Mouse (Mus musculus) heart, embryonic 15.5 days (tissue): ENCODE data around the gene Ssna1. TPM values are rescaled to one million over a fixed set of nuclear protein-coding genes. Genes with fewer than 3 reads are reported as not detected.

Source experiments
- ATAC-seq: fragments of 200-750 bp; cut with Nextera tagmentation; replicated peaks from 2 replicates; pipeline ENCODE4 v1.8.0; 2017; ENCODE audit warnings: low read depth, moderate TSS enrichment; ENCODE audit not compliant: insufficient number of reproducible peaks, insufficient read depth, low FRiP score
- H3K27ac ChIP-seq: fragments of 300-500 bp; sonication (generic); 2 replicates; pipeline ENCODE4 v1.5.1; 2015; ENCODE audit warnings: mild to moderate bottlenecking, inconsistent platforms
- H3K27me3 ChIP-seq: fragments of 300-500 bp; sonication (generic); 2 replicates; pipeline ENCODE4 v1.6.1; 2015; ENCODE audit warnings: inconsistent platforms
- H3K36me3 ChIP-seq: fragments of 300-500 bp; sonication (generic); 2 replicates; pipeline ENCODE4 v1.6.1; 2015; ENCODE audit warnings: mild to moderate bottlenecking, inconsistent platforms
- H3K4me1 ChIP-seq: fragments of 300-500 bp; sonication (generic); replicated peaks from 2 replicates; pipeline ENCODE4 v1.6.1; 2015; ENCODE audit warnings: inconsistent platforms
- H3K4me2 ChIP-seq: fragments of 300-500 bp; sonication (generic); 2 replicates; pipeline ENCODE4 v1.6.1; 2015; ENCODE audit warnings: inconsistent platforms, mild to moderate bottlenecking, moderate library complexity
- H3K4me3 ChIP-seq: fragments of 300-500 bp; sonication (generic); 2 replicates; pipeline ENCODE4 v1.5.1; 2015; ENCODE audit warnings: mild to moderate bottlenecking, inconsistent platforms
- H3K9ac ChIP-seq: fragments of 300-500 bp; sonication (generic); 2 replicates; pipeline ENCODE4 v1.6.1; 2015; ENCODE audit warnings: mild to moderate bottlenecking, inconsistent platforms
- H3K9me3 ChIP-seq: fragments of 300-500 bp; sonication (generic); replicated peaks from 2 replicates; pipeline ENCODE4 v1.6.1; 2016; ENCODE audit warnings: inconsistent platforms
- WGBS: fragments of 180-500 bp; shearing (Covaris S2); methylation state at CpG from one replicate; pipeline ENCODE4 v1.1.7; 2015; ENCODE audit warnings: mixed read lengths; 5-methylcytosine and 5-hydroxymethylcytosine counted together
- polyA plus RNA-seq: library from polyadenylated mRNA; unstranded; fragments of >200 nt; fragmentation: Nextera tagmentation; extraction: Ambion mirVana; gene quantifications from 2 replicates; pipeline ENCODE4 v1.2.1, GENCODE M21; 2015

The Ssna1 gene
- polyA plus RNA-seq, 1 experiment from 2014 or later, result 137 TPM

GRCm38 (mm10) chr2:25227406-25227805, 44.8 kb downstream of the Ssna1 start:
- H3K27ac ChIP-seq, result no peak overlapping the region
- no peaks in the 10 kb centered on the region for H3K9me3 ChIP-seq
- H3K27me3 ChIP-seq, result peaks cover 23% of the 10 kb centered on the region
- no peak for ATAC-seq
- H3K9ac ChIP-seq, result no peak overlapping the region
- no peak overlapping the region for H3K4me2 ChIP-seq
- peaks cover 25% of the 10 kb centered on the region for H3K4me1 ChIP-seq
- WGBS, result 86% methylated on average over 4 of the region's 4 CpGs
- H3K4me3 ChIP-seq, result no peak overlapping the region
- no peaks in the 10 kb centered on the region for H3K36me3 ChIP-seq

DNA sequence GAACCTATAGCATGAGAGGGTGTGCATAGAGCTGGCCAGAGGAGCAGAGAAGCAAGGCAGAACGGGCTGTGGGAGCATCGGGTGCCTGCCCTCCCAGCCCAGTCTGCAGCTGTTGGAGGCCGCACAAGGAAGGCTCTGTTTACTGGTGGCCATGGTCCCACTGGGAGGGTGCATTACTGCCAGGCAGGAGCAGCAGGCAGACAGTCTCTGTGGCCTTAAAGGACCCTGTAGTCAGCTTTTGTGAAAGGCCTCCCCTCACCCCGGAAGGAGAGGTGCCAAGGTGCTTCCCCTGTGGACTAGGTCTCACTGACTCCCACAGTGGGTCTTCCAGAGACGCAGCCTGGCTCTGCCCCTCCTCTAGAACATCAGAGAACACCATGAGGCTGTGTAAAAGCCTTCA, 45.4 kb downstream of the Ssna1 start:
- Histone ChIP-seq H3K9ac (no peak overlapping the region), H3K9me3 (no peaks in the 10 kb centered on the region), H3K4me3 (no peak overlapping the region), H3K27me3 (peaks cover 22% of the 10 kb centered on the region), H3K4me2 (no peak overlapping the region), H3K36me3 (peaks cover 2% of the 10 kb centered on the region; the same call in 1 of the 2 replicates), H3K27ac (no peak overlapping the region), H3K4me1 (peaks cover 25% of the 10 kb centered on the region)
- no peak for ATAC-seq
- 79% methylated on average over 5 of the region's 5 CpGs for WGBS

GRCm38 (mm10) chr2:25225811-25226379, 46.3 kb downstream of the Ssna1 start:
- 0 out of 2 replicates have a peak overlapping the region, but pooled peaks have one; percentile 61 for H3K9ac ChIP-seq
- H3K36me3 ChIP-seq, result peaks cover 11% of the 10 kb centered on the region; the same call in 1 of the 2 replicates
- H3K27ac ChIP-seq, result peak overlapping the region; percentile 98
- H3K27me3 ChIP-seq, result peaks cover 16% of the 10 kb centered on the region
- peak overlapping the region; percentile 61 for H3K4me2 ChIP-seq
- peaks cover 25% of the 10 kb centered on the region for H3K4me1 ChIP-seq
- ATAC-seq, result no peak
- peak overlapping the region; percentile 55 for H3K4me3 ChIP-seq
- WGBS, result 70% methylated on average over 8 of the region's 8 CpGs
- no peaks in the 10 kb centered on the region for H3K9me3 ChIP-seq

GRCm38 (mm10) chr2:25224766-25225752, 47.2 kb downstream of the Ssna1 start:
- ATAC-seq, result peak; percentile 94
- Histone ChIP-seq H3K27ac (peak overlapping the region; percentile 98), H3K9ac (peak overlapping the region; percentile 61), H3K4me3 (peak overlapping the region; percentile 55), H3K36me3 (peaks cover 11% of the 10 kb centered on the region; the same call in 1 of the 2 replicates), H3K4me2 (peak overlapping the region; percentile 61), H3K9me3 (no peaks in the 10 kb centered on the region), H3K27me3 (peaks cover 8% of the 10 kb centered on the region; the same call in 1 of the 2 replicates), H3K4me1 (peaks cover 25% of the 10 kb centered on the region)
- WGBS, result 2% methylated on average over 41 of the region's 41 CpGs

DNA sequence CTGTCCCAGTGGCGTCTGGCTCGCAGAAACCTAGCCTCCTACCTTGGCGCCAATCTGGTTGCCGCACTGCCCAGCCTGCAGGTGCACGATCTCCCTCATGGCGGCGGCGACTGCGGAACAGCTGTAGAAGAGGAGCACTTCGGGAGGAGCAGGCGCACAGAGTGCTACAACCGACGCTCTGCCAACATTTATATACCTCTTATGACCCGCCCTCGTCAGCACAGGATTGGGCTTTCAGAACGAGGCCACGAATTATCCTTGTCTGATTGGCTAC, 47.8 kb downstream of the Ssna1 start, which contains the start of gene Tubb4b:
TSS of gene Tubb4b (minus strand) at position 211 of the 274 bp plus-strand sequence.
- WGBS, result 0% methylated on average over 17 of the region's 17 CpGs
- Histone ChIP-seq H3K36me3 (peaks cover 11% of the 10 kb centered on the region; the same call in 1 of the 2 replicates), H3K9me3 (no peaks in the 10 kb centered on the region), H3K9ac (peak within 1 kb of the TSS; percentile 76), H3K4me3 (peak within 1 kb of the TSS; percentile 73), H3K27me3 (0 out of 2 replicates have a peak, but pooled peaks cover 2% of the 10 kb centered on the region), H3K4me2 (peak within 1 kb of the TSS; percentile 85), H3K4me1 (peaks cover 25% of the 10 kb centered on the region), H3K27ac (peak within 1 kb of the TSS; percentile 98)
- ATAC-seq, result no peak

DNA sequence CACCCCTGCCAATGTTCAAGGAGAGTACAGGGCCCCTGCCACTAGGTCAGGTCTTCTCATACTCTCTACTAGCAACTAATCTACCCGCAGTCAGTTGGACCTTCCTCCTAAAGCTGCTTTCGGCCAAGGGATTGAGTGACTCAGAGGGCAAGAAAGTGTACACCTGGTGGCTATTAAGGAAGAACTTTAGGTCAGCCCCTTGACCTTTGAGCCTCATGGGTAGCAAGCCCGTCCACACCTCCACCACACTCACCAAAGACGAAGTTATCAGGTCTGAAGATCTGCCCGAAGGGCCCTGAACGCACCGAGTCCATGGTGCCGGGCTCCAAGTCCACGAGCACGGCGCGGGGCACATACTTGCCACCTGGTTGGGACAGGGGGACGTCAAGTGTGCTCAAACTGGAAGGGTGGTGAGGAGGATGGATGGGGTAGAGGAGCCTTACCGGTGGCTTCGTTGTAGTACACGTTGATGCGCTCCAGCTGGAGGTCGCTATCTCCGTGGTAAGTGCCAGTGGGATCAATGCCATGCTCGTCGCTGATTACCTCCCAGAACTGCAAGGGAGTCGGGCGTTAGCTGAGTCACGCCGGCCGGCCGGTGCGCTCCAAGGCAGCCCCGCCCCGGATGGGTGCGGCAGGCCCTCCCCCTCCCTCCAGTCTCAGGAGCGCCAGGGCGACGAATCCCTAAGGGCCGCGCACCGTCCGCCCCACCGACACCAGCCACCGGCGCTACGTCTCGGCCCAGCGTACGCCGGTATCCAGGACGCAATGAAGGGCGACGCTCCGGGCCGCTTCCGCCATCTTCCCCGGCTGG, 48.4 kb downstream of the Ssna1 start:
- H3K36me3 ChIP-seq, result peaks cover 11% of the 10 kb centered on the region; the same call in 1 of the 2 replicates
- ATAC-seq, result peak; percentile 36

DNA sequence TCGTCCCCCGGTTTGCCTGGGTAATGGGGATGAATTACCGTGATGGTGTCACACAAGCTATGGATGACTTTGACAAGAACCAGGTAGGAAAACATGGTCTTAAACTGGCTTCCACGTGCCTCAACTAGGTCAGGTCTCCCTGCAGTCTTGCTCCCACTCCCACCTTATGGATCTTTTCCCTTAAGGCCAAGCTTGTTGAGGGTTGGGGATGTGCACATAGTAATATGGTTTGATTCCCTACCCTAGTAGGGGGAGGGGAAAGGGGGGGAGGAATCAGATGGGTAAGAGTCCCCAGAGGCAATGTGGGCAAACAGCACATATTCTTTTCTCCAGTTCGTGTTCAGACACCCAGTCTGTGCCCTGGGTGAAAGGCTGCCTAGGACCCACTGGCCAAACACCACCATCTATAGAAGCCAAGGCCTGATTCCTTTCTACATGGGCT, 50.9 kb downstream of the Ssna1 start:
- Histone ChIP-seq H3K4me3 (no peak overlapping the region), H3K9ac (no peak overlapping the region), H3K9me3 (no peaks in the 10 kb centered on the region), H3K27ac (no peak overlapping the region), H3K27me3 (no peaks in the 10 kb centered on the region), H3K36me3 (peaks cover 11% of the 10 kb centered on the region; the same call in 1 of the 2 replicates), H3K4me1 (peaks cover 15% of the 10 kb centered on the region), H3K4me2 (no peak overlapping the region)
- WGBS, result 70% methylated on average over 5 of the region's 5 CpGs
- ATAC-seq, result no peak

More for the DNA sequence above, 48.4 kb downstream of the Ssna1 start:
- Histone ChIP-seq H3K9ac (peak overlapping the region; percentile 76), H3K4me2 (peak overlapping the region; percentile 85), H3K27ac (peak overlapping the region; percentile 92), H3K27me3 (no peaks in the 10 kb centered on the region), H3K4me1 (peaks cover 23% of the 10 kb centered on the region), H3K4me3 (peak overlapping the region; percentile 73), H3K9me3 (no peaks in the 10 kb centered on the region)
- 2% methylated on average over 44 of the region's 53 CpGs for WGBS

Other genes starting within 250 kb of the Ssna1 start
- gene Nsmf, start 218.1 kb downstream of the Ssna1 start, polyA plus RNA-seq, result 55.9 and 68.2 TPM in 2 replicates
- gene Entpd8, start 192.1 kb downstream of the Ssna1 start, polyA plus RNA-seq, result not detected in 2 replicates
- 0.15 and 0.16 TPM in 2 replicates for gene Noxa1, start 177.3 kb downstream of the Ssna1 start, polyA plus RNA-seq
- 17.3 and 19.0 TPM in 2 replicates for gene Nrarp, start 91.7 kb downstream of the Ssna1 start, polyA plus RNA-seq
- gene Tor4a, start 75.6 kb downstream of the Ssna1 start, polyA plus RNA-seq, result 5.8 and 10.3 TPM in 2 replicates
- 62.7 and 79.5 TPM in 2 replicates for gene Nelfb, start 60.9 kb downstream of the Ssna1 start, polyA plus RNA-seq
- gene Stpg3, start 57.8 kb downstream of the Ssna1 start, polyA plus RNA-seq, result not detected in 2 replicates
- gene Fam166a, start 53.7 kb downstream of the Ssna1 start, polyA plus RNA-seq, result 0.57 and 0.65 TPM in 2 replicates
- gene Tubb4b, start 47.7 kb downstream of the Ssna1 start, polyA plus RNA-seq, result 358 and 463 TPM in 2 replicates
- gene Slc34a3, start 38.1 kb downstream of the Ssna1 start, polyA plus RNA-seq, result not detected in 2 replicates
- gene Rnf224, start 35.7 kb downstream of the Ssna1 start, polyA plus RNA-seq, result not detected in 2 replicates
- gene Rnf208, start 30.2 kb downstream of the Ssna1 start, polyA plus RNA-seq, result 4.3 and 6.0 TPM in 2 replicates
- 0.30 TPM in 2 replicates for gene Cysrt1, start 30.0 kb downstream of the Ssna1 start, polyA plus RNA-seq
- gene AL732309.1, start 25.6 kb downstream of the Ssna1 start, polyA plus RNA-seq, result 2.3 and 3.3 TPM in 2 replicates
- gene Tmem203, start 17.0 kb downstream of the Ssna1 start, polyA plus RNA-seq, result 17.6 and 18.2 TPM in 2 replicates
- 3.6 and 5.2 TPM in 2 replicates for gene Tprn, start 9.8 kb downstream of the Ssna1 start, polyA plus RNA-seq
- 67.5 and 92.0 TPM in 2 replicates for gene Anapc2, start within 50 bp of the Ssna1 start, polyA plus RNA-seq
- gene Tmem210, start 15.7 kb upstream of the Ssna1 start, polyA plus RNA-seq, result not detected in 2 replicates
- 0.28 and 0.89 TPM in 2 replicates for gene Lrrc26, start 17.5 kb upstream of the Ssna1 start, polyA plus RNA-seq
- gene Grin1, start 46.7 kb upstream of the Ssna1 start, polyA plus RNA-seq, result 0.25 and 0.28 TPM in 2 replicates
- gene Man1b1, start 59.9 kb upstream of the Ssna1 start, polyA plus RNA-seq, result 30.2 and 31.1 TPM in 2 replicates
- 9.5 and 12.5 TPM in 2 replicates for gene Dpp7, start 83.9 kb upstream of the Ssna1 start, polyA plus RNA-seq
- gene Uap1l1, start 93.2 kb upstream of the Ssna1 start, polyA plus RNA-seq, result 13.9 and 16.0 TPM in 2 replicates
- gene Sapcd2, start 99.9 kb upstream of the Ssna1 start, polyA plus RNA-seq, result 15.4 and 25.5 TPM in 2 replicates
- gene Entpd2, start 123.4 kb upstream of the Ssna1 start, polyA plus RNA-seq, result 1.8 and 4.6 TPM in 2 replicates
- 28.8 and 41.6 TPM in 2 replicates for gene Npdc1, start 126.9 kb upstream of the Ssna1 start, polyA plus RNA-seq
- gene Fut7, start 150.8 kb upstream of the Ssna1 start, polyA plus RNA-seq, result 0.08 and 0.15 TPM in 2 replicates
- gene Abca2, start 156.3 kb upstream of the Ssna1 start, polyA plus RNA-seq, result 3.5 and 5.6 TPM in 2 replicates
- 6.1 and 9.6 TPM in 2 replicates for gene Clic3, start 184.4 kb upstream of the Ssna1 start, polyA plus RNA-seq
- gene Paxx, start 188.7 kb upstream of the Ssna1 start, polyA plus RNA-seq, result 31.1 and 38.0 TPM in 2 replicates
- gene Ptgds, start 197.6 kb upstream of the Ssna1 start, polyA plus RNA-seq, result 107 and 134 TPM in 2 replicates
- not detected in 2 replicates for gene Lcn12, start 221.5 kb upstream of the Ssna1 start, polyA plus RNA-seq
- 72.6 and 94.1 TPM in 2 replicates for gene Fbxw5, start 228.3 kb upstream of the Ssna1 start, polyA plus RNA-seq
- 3.5 and 5.0 TPM in 2 replicates for gene C8g, start 229.3 kb upstream of the Ssna1 start, polyA plus RNA-seq